Mouse (Mus musculus) ovary, postnatal 10 days (tissue): Measurements from ENCODE around the gene Nagpa.
"Not testable (repeated sequence)": the region's sequence is repeated elsewhere in the genome, so short reads cannot be mapped to it uniquely, and the experiment has no call there.

ENCODE experiments used
- DNase-seq: peaks from one replicate; pipeline ENCODE4 v3.0.0; 2022; ENCODE audit warnings: low spot score

Nagpa gene

DNA sequence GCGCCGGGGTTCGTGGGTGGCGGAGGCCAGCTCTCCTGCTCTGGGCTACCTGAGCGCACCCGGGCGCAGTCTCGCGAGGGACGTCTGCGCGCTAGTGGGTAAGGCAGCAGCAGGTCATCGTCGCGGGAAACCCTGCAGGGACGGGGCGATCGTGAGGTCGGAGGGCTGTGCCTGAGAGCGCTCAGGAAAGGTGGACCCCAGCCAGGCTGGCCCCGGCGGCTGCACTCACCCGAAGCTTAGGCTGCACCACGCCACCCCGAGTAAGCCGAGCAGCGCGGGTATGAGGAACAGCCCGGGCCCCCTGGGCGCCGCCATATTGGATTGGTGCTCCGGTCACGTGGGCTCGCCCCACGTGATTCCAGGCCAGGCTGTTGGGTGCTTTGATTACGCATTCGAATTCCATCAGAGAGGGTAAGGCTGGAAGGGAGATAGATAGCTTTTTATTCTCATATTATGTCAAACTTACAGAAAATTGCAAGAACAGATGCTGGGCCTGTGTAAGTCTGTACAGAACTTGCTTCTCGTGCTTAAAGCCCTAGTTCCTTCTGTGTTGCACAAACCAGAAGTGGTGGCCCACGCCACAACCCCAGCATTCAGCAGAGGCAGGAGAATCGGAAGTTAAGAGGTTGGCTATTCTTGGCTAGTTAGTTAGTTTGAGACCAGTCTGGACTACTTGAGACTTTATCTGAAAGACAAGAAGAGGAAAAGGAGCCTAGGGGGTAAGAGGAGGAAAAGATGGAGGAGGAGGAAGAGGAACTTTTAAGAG is at the start of gene Nagpa:
Gene Nagpa (minus strand): TSS at position 345 of the 766 bp plus-strand sequence.
- DNase-seq = peak; percentile 48

DNA sequence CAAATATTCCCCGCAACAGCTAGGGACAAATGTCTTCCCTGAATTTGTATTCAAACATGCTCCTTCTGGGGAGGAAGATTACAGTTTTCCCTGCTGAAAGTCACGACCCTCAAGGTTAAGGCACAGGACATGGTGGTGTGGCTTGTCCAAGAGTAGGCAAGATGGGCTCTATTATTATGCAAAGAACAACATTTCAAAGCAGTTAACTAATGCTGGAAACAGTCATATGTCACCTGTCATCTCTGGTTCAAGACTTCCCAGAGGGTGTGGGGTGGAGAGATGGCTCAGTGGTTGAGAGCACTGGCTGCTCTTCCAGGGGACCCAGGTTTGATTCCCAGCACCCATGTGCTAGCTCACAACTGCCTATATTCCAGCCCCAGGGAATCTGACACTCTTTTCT is 48.4 kb upstream of the Nagpa start:
- no peak for DNase-seq

DNA sequence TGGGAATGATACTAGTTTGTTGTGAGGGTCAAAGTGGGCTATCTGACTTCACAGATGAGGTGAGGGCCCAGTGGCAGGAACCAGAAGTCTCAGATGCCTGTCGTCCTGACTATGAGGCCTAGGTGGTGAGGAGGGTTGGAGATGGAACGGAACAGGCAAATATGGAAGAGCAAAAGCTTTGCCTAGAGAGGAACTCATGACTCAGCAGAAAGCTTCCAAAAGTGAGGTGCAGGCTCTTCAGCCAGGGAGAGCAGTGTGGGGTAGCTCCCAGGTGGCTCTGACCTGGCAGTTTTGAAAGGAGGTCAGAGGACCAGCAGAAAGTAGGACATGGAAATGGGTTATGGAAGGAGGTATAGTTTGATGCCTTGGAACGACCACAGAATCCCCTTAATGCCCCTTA is 47.1 kb upstream of the Nagpa start:
- no peak for DNase-seq

- no peak for DNase-seq
Observed at GRCm38 (mm10) chr16:5244411-5244810, 40.6 kb upstream of the Nagpa start.

GRCm38 (mm10) chr16:5242882-5243281 is 39.1 kb upstream of the Nagpa start:
- DNase-seq = no peak

- no peak for DNase-seq
Observed at GRCm38 (mm10) chr16:5242355-5242754, 38.5 kb upstream of the Nagpa start.

GRCm38 (mm10) chr16:5233418-5234313 is 29.9 kb upstream of the Nagpa start, which contains the start of gene Alg1:
Alg1 (plus strand) TSS chr16:5233621.
- DNase-seq = peak; percentile 74

- DNase-seq = no peak
Observed at GRCm38 (mm10) chr16:5232982-5233381, 29.2 kb upstream of the Nagpa start.

DNA sequence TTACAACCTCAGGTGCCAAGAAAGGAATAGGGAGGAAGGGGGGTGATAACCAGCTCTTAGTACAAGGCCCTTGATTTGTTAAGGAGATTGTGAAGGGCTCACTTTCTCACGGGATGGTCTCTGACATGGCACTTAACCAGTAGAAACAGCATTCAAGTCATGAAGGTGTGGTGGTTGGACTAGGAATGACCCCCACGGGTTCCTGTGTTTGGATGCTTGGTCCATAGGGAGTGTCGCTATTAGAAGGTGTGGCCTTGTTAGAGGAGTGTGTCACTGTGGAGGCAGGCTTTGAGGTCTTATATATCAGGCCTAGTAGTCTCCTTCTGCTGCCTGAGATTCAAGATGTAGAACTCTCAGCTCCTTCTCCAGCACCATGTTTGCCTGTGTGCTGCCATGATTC is 24.3 kb upstream of the Nagpa start:
- not testable (repeated sequence) for DNase-seq

DNA sequence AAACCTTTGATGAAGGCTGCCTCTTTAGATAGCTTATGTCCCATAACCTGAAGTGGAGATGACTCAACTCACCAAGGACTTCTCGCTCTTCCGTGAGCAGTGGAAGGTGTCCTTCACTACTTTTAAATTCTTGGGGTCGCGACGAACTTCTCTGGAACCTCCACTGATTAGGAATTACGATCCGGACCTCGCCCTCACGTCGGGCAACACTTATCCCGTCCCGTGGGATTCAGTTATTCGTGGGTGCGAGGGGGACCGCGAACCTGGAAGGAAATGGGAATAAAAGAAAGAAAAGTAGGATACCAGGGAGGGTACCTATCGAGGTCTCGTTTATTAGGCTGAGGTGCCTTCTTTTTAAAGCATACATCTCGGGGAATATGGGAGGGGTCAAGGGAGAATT is 23.7 kb upstream of the Nagpa start:
- DNase-seq = not testable (repeated sequence)

DNA sequence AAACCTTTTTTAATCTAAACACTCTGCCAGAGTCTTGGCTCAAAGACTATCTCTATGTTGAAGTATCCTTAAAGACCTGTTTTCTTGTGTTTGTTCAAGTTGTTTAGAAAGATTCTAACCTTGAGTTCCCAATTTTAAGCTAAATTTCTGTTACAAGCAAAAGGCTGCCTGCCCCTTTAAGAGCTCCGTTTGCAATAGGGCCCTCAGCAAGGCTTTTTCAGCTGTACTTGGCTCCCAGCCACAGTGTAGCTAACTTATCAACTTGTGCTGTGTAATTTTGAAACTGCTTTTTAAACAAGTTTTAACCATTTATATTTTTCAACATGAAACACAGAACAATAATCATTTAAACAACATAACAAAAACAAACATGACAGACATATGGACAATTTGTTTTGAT is 22.7 kb upstream of the Nagpa start:
- not testable (repeated sequence) for DNase-seq

DNA sequence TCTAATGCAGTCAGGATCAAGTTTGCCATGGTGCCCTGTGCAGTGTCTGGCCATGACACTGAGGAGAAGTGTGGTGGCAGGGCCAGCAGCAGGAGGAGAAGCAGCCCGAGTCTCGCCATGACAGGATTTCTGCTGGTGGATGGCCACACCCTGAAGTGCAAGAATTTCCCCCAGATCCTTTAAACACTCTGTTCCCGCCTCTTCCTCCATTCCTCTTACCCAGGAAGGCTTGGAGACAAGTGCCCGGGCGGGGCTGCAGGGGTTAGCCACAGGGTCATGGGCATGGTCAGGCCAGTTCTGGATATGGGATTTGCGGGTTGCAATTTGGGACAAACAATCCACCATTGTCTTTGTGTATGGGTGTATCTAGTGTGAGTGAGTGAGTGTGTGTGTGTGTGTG is 18.3 kb upstream of the Nagpa start, which contains the start of gene AU021092:
Gene AU021092 (minus strand): TSS at position 160 of the 400 bp plus-strand sequence.
- DNase-seq = no peak

- DNase-seq = no peak
Observed at GRCm38 (mm10) chr16:5221403-5221802, 17.6 kb upstream of the Nagpa start.

- DNase-seq = no peak
Observed at GRCm38 (mm10) chr16:5217341-5218133, 13.7 kb upstream of the Nagpa start.

DNA sequence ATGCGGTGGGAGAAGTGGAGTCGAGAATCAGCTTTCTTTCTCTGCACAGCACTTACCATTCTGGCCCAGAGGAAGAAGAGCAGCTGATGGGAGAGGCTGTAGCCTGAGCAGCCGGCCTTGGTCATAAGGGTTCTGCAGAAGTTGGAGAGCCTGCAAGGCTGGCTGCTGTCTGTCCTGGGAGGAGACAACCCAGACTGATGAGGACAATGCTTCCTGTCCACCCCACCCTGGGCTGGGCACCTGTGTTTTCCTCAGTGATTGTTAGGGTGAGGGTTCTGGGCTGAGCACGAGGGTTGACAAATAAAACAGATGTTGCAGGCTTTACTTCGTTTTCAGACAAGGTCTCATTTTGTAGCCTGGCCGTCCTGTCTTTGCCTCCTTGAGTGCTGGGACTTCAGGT is 12.9 kb upstream of the Nagpa start:
- no peak for DNase-seq

DNA sequence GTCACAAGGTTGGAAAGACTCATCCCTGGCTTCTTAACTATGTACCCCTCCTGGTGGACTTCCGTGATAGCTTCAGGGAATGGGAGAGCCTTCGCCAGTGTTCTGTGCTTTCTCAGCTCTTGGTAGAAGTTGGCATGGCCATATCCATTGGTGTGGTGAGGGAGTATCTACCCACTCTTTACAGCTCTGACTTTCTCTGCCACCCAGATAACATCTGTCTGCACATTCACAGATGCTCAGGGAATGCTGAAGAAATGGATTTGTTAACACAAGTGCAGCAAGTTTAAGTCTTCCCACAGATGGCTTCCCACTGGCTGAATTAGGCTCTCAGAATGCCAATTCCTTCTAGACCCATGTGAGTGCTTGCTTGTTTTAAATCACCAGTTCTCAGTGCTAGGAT is 10.3 kb upstream of the Nagpa start:
- DNase-seq = no peak

DNA sequence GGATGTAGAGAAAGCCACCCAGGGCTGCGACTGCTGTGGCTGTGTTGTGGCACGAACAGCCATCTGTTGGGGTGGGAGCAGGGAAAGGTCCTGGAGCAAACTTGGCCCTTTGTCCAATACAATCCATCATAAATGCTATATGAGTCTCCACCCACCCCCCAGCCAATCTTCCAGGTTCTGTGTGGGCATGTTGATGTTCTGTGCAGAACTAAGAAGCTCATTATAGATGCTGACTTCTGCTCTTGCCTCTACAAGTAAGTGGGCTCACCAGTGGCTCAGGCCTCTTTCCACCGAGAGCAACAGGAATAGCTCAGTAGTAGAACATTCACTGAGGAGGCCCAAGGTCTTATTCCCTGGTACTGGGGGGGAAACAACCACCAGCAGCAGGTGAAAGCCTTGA is 8.3 kb upstream of the Nagpa start:
- no peak for DNase-seq

DNA sequence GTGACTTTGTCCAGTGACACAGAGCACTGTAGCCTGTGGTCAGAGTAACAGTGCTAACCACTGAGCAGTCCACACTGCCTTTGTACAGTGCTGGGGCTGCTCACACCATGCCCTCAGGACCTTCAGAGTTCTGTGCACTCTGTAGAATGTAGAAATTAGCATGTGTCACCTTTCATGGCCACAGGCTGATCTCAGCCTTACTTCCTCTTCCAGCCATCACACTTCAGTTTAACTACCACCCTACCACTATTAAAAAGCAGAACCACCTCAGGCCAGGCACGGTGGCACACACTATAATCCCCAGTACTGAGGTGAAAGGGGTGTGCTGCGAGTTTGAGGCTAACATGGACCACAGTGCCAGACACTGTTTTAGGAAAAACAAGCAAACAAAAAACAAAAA is 6.6 kb upstream of the Nagpa start:
- no peak for DNase-seq

- no peak for DNase-seq
Observed at GRCm38 (mm10) chr16:5206051-5206450, 2.2 kb upstream of the Nagpa start.

- no peak for DNase-seq
Observed at GRCm38 (mm10) chr16:5205431-5205970, 1.7 kb upstream of the Nagpa start.

- DNase-seq = no peak
Observed at GRCm38 (mm10) chr16:5203200-5203599, 612 bp downstream of the Nagpa start.

GRCm38 (mm10) chr16:5202681-5203080 is 1.1 kb downstream of the Nagpa start:
- DNase-seq = no peak
